In genomic region chr1:54906322-54906721, GRCm38 (mm10) we compare ENCODE assay signal across 11 mouse cellular contexts. TPM values are rescaled to one million over a fixed set of nuclear protein-coding genes. Genes with fewer than 3 reads are reported as not detected.
DNase-seq lines count a peak whose midpoint lies in the region; ATAC-seq and TF ChIP-seq lines count a peak whose summit lies in the region.
"Had no signal": no experiment of that assay in that cellular context is flagged by ENCODE, and none has a peak within 500 bp of the region (broad histone marks: within the 10 kb centered on the region; RNA-seq: fewer than 3 reads in every experiment).

No protein-coding gene starts in this region.

- H3K4me1 ChIP-seq in spleen, adult 2 months (ENCODE audit: control insufficient read depth, insufficient read depth, insufficient read length): peaks cover 46% of the 10 kb centered on the region
- H3K4me1 ChIP-seq in embryonic facial prominence, embryonic 11.5 days (ENCODE audit: control insufficient read depth, insufficient read depth, low read length): peaks cover 9% of the 10 kb centered on the region
- H3K4me1 ChIP-seq in hindbrain, embryonic 15.5 days (replicated peaks): peaks cover 22% of the 10 kb centered on the region
- H3K4me1 ChIP-seq in neural tube, embryonic 14.5 days (ENCODE audit: control insufficient read depth, insufficient read depth, low read length): 0 out of 2 replicates have a peak, but pooled peaks cover 12% of the 10 kb centered on the region
- H3K4me1 ChIP-seq in lung, adult 2 months (ENCODE audit: control insufficient read depth, insufficient read depth, low read length): peaks cover 28% of the 10 kb centered on the region

- H3K9me3 ChIP-seq in embryonic facial prominence, embryonic 11.5 days (replicated peaks; ENCODE audit: control insufficient read depth, low read length): no peaks in the 10 kb centered on the region
- no peaks in the 10 kb centered on the region for H3K9me3 ChIP-seq in hindbrain, embryonic 15.5 days
- no peaks in the 10 kb centered on the region for H3K9me3 ChIP-seq in neural tube, embryonic 14.5 days (ENCODE audit: control insufficient read depth, low read length)

- DNase-seq in spleen, adult 2 months (ENCODE audit: low read depth in 1 of 2, low spot score in 2 of 2): no peak
- no peak for DNase-seq in spleen, postnatal 4 days (ENCODE audit: low spot score in 2 of 2)
- DNase-seq in embryonic facial prominence, embryonic 11.5 days (ENCODE audit: low spot score): peak; percentile 44
- DNase-seq in natural killer cell, adult 2 months (ENCODE audit: low spot score in 2 of 2): no peak
- no peak for DNase-seq in frontal cortex, adult 2 months (ENCODE audit: extremely low spot score in 1 of 2, low spot score in 1 of 2)
- no peak for DNase-seq in lung, adult 2 months
- DNase-seq: adrenal gland, postnatal 36 days; lung, embryonic 14.5 days; retina, postnatal 1 day had no signal

- TF ChIP-seq CTCF in spleen, adult 2 months (IDR thresholded peaks at IDR 0.05; ENCODE audit: extremely low read depth, insufficient read depth, insufficient read length, insufficient replicate concordance): no peak
- TF ChIP-seq CTCF in lung, adult 2 months (IDR thresholded peaks at IDR 0.05; ENCODE audit: insufficient read depth, low read length): no peak

- peak overlapping the region; percentile 36 for H3K4me2 ChIP-seq in embryonic facial prominence, embryonic 11.5 days (ENCODE audit: low read depth, low read length)
- H3K4me2 ChIP-seq in hindbrain, embryonic 15.5 days: no peak overlapping the region
- no peak overlapping the region for H3K4me2 ChIP-seq in neural tube, embryonic 14.5 days (ENCODE audit: low read depth, low read length)

- H3K27ac ChIP-seq in spleen, adult 2 months (ENCODE audit: insufficient read depth, low read length): 0 out of 2 replicates have a peak overlapping the region, but pooled peaks have one; percentile 11
- peak overlapping the region; percentile 89 for H3K27ac ChIP-seq in embryonic facial prominence, embryonic 11.5 days (replicated peaks; ENCODE audit: low read depth, low read length)
- peak overlapping the region; percentile 35; the same call in 1 of the 2 replicates for H3K27ac ChIP-seq in hindbrain, embryonic 15.5 days (replicated peaks)
- H3K27ac ChIP-seq in neural tube, embryonic 14.5 days (ENCODE audit: low read depth, low read length): no peak overlapping the region

- H3K9ac ChIP-seq in embryonic facial prominence, embryonic 11.5 days (replicated peaks; ENCODE audit: low read length): peak overlapping the region; percentile 44
- no peak overlapping the region for H3K9ac ChIP-seq in hindbrain, embryonic 15.5 days
- no peak overlapping the region for H3K9ac ChIP-seq in neural tube, embryonic 14.5 days (replicated peaks; ENCODE audit: low read depth, low read length)
- H3K9ac ChIP-seq: lung, embryonic 14.5 days had no signal

- H3K4me3 ChIP-seq in spleen, adult 2 months (ENCODE audit: extremely low read depth, insufficient read depth, insufficient read length): no peak overlapping the region
- H3K4me3 ChIP-seq in embryonic facial prominence, embryonic 11.5 days (ENCODE audit: low read depth, low read length): peak overlapping the region; percentile 12
- H3K4me3 ChIP-seq in hindbrain, embryonic 15.5 days: no peak overlapping the region
- H3K4me3 ChIP-seq in neural tube, embryonic 14.5 days (ENCODE audit: low read depth, low read length): no peak overlapping the region
- H3K4me3 ChIP-seq in lung, adult 2 months (replicated peaks; ENCODE audit: extremely low read depth, low read depth, low read length): no peak overlapping the region

- no peaks in the 10 kb centered on the region; the same call in 1 of the 2 replicates for H3K36me3 ChIP-seq in spleen, adult 2 months (ENCODE audit: control insufficient read depth, insufficient read depth, low read length)
- H3K36me3 ChIP-seq in embryonic facial prominence, embryonic 11.5 days (replicated peaks; ENCODE audit: control insufficient read depth, insufficient read depth, low read depth, low read length): no peaks in the 10 kb centered on the region
- no peaks in the 10 kb centered on the region for H3K36me3 ChIP-seq in hindbrain, embryonic 15.5 days
- no peaks in the 10 kb centered on the region for H3K36me3 ChIP-seq in neural tube, embryonic 14.5 days (ENCODE audit: control insufficient read depth, insufficient read depth, low read length)

- no peak for ATAC-seq in embryonic facial prominence, embryonic 11.5 days (replicated peaks; ENCODE audit: insufficient number of reproducible peaks, low FRiP score, low TSS enrichment, low read depth)
- ATAC-seq in hindbrain, embryonic 15.5 days (ENCODE audit: low FRiP score, low read depth): peak; percentile 35
- ATAC-seq in neural tube, embryonic 14.5 days (ENCODE audit: low read depth): peak; percentile 44; the same call in 1 of the 2 replicates

- no peak for TF ChIP-seq POLR2A in spleen, adult 2 months (IDR thresholded peaks at IDR 0.05; ENCODE audit: low read depth, low read length)
- TF ChIP-seq POLR2A in lung, adult 2 months (IDR thresholded peaks at IDR 0.05; ENCODE audit: borderline replicate concordance, extremely low read depth, low read depth, low read length): no peak

- 57% methylated on average over 8 of the region's 8 CpGs for whole genome bisulfite sequencing in spleen, adult 2 months
- WGBS in embryonic facial prominence, embryonic 11.5 days: 51% methylated on average over 8 of the region's 8 CpGs
- WGBS in hindbrain, embryonic 15.5 days: 78% methylated on average over 8 of the region's 8 CpGs
- 77% methylated on average over 8 of the region's 8 CpGs for WGBS in neural tube, embryonic 14.5 days
- 85% methylated on average over 8 of the region's 8 CpGs for WGBS in lung, adult 2 months

- H3K27me3 ChIP-seq in spleen, adult 2 months (ENCODE audit: control insufficient read depth, insufficient read depth, low read length): no peaks in the 10 kb centered on the region
- H3K27me3 ChIP-seq in embryonic facial prominence, embryonic 11.5 days (ENCODE audit: control insufficient read depth, insufficient read depth, low read length): no peaks in the 10 kb centered on the region
- no peaks in the 10 kb centered on the region for H3K27me3 ChIP-seq in hindbrain, embryonic 15.5 days
- H3K27me3 ChIP-seq in neural tube, embryonic 14.5 days (ENCODE audit: control insufficient read depth, insufficient read depth, low read length): no peaks in the 10 kb centered on the region

RNA-seq across cellular contexts. Expression of gene Ankrd44, which starts 19.9 kb away (rescaled TPM):
- polyA plus RNA-seq in spleen, adult 2 months (2012; rRNA removed): 43.1 and 46.2 TPM in 2 replicates
- 24.3 and 24.4 TPM in 2 replicates for polyA plus RNA-seq in embryonic facial prominence, embryonic 11.5 days (2014; fragmentation: Nextera tagmentation; extraction: Ambion mirVana)
- polyA plus RNA-seq in hindbrain, embryonic 15.5 days (2015; fragmentation: Nextera tagmentation; extraction: Ambion mirVana): 19.8 and 21.1 TPM in 2 replicates
- 37.1 and 41.0 TPM in 2 replicates for polyA plus RNA-seq in neural tube, embryonic 14.5 days (2014; fragmentation: Nextera tagmentation; extraction: Ambion mirVana)
- 15.9 and 18.9 TPM in 2 replicates for polyA plus RNA-seq in frontal cortex, adult 2 months (2012; rRNA removed)
- 39.0 and 67.3 TPM in 2 replicates for polyA plus RNA-seq in lung, adult 2 months (2012; rRNA removed)
